Mouse (Mus musculus): Measurements from ENCODE around the gene Dhx16. TPM values are rescaled to one million over a fixed set of nuclear protein-coding genes. Genes with fewer than 3 reads are reported as not detected.

Gene Dhx16
- total RNA-seq, 2 experiments from 2014 or later: 57.8 to 111 TPM

GRCm38 (mm10) chr17:35887725-35888124 is 8.1 kb downstream of the Dhx16 start:
- no peak for ATAC-seq (replicated peaks; ENCODE audit: poor library complexity, severe bottlenecking)

GRCm38 (mm10) chr17:35896781-35897643 is 17.4 kb downstream of the Dhx16 start, which contains the start of gene 2310061I04Rik:
Gene 2310061I04Rik (minus strand): TSS chr17:35897431.
- peak; percentile 57 for ATAC-seq (replicated peaks; ENCODE audit: poor library complexity, severe bottlenecking)

- ATAC-seq (replicated peaks; ENCODE audit: poor library complexity, severe bottlenecking): peak; percentile 20; the same call in 1 of the 2 replicates
These were observed 18.3 kb downstream of the Dhx16 start for GRCm38 (mm10) chr17:35897644-35898573.

GRCm38 (mm10) chr17:35900636-35901035 is 21.0 kb downstream of the Dhx16 start:
- peak; percentile 36; the same call in 1 of the 2 replicates for ATAC-seq (replicated peaks; ENCODE audit: poor library complexity, severe bottlenecking)

GRCm38 (mm10) chr17:35903343-35903991 is 23.8 kb downstream of the Dhx16 start:
- no peak for ATAC-seq (replicated peaks; ENCODE audit: poor library complexity, severe bottlenecking)

- ATAC-seq (replicated peaks; ENCODE audit: poor library complexity, severe bottlenecking): peak; percentile 50
These were observed 24.4 kb downstream of the Dhx16 start for GRCm38 (mm10) chr17:35903992-35904355.

- ATAC-seq (replicated peaks; ENCODE audit: poor library complexity, severe bottlenecking): no peak
These were observed 26.0 kb downstream of the Dhx16 start for GRCm38 (mm10) chr17:35905587-35905986.

GRCm38 (mm10) chr17:35907609-35908008 is 28.0 kb downstream of the Dhx16 start:
- ATAC-seq (replicated peaks; ENCODE audit: poor library complexity, severe bottlenecking): no peak

- peak; percentile 34 for ATAC-seq (replicated peaks; ENCODE audit: poor library complexity, severe bottlenecking)
These were observed 29.7 kb downstream of the Dhx16 start for GRCm38 (mm10) chr17:35909186-35909918.

GRCm38 (mm10) chr17:35909919-35910369 is 30.3 kb downstream of the Dhx16 start, which contains the start of gene Atat1:
Gene Atat1 (minus strand): TSS chr17:35910075.
- peak; percentile 93 for ATAC-seq (replicated peaks; ENCODE audit: poor library complexity, severe bottlenecking)

GRCm38 (mm10) chr17:35914975-35915374 is 35.4 kb downstream of the Dhx16 start:
- ATAC-seq (replicated peaks; ENCODE audit: poor library complexity, severe bottlenecking): no peak

- ATAC-seq (replicated peaks; ENCODE audit: poor library complexity, severe bottlenecking): no peak
These were observed 36.1 kb downstream of the Dhx16 start for GRCm38 (mm10) chr17:35915538-35916296.

GRCm38 (mm10) chr17:35916297-35917142 is 36.9 kb downstream of the Dhx16 start, which contains the start of the genes Mrps18b and Ppp1r10:
Gene Mrps18b (minus strand): TSS chr17:35916389.
Gene Ppp1r10 (plus strand): TSS chr17:35916434.
- peak; percentile 80 for ATAC-seq (replicated peaks; ENCODE audit: poor library complexity, severe bottlenecking)

- peak; percentile 2; the same call in 1 of the 2 replicates for ATAC-seq (replicated peaks; ENCODE audit: poor library complexity, severe bottlenecking)
These were observed 37.5 kb downstream of the Dhx16 start for GRCm38 (mm10) chr17:35917143-35917462.

- no peak for ATAC-seq (replicated peaks; ENCODE audit: poor library complexity, severe bottlenecking)
These were observed 38.0 kb downstream of the Dhx16 start for GRCm38 (mm10) chr17:35917463-35918251.

GRCm38 (mm10) chr17:35918276-35919059 is 38.8 kb downstream of the Dhx16 start:
- no peak for ATAC-seq (replicated peaks; ENCODE audit: poor library complexity, severe bottlenecking)
